Mouse (Mus musculus) bone marrow, adult 2 months (tissue): ENCODE results near the gene Vps50.

Experiments
- CTCF ChIP-seq: fragments of 200-500 bp; IDR thresholded peaks from 2 replicates; pipeline ENCODE4 v1.5.1; 2011; ENCODE audit warnings: low read length, control low read depth; ENCODE audit not compliant: control insufficient read depth, insufficient read depth
- POLR2A ChIP-seq: fragments of 200-500 bp; IDR thresholded peaks from 2 replicates; pipeline ENCODE4 v1.6.1; 2011; ENCODE audit warnings: low read depth, mild to moderate bottlenecking, control low read depth, low read length, borderline replicate concordance; ENCODE audit not compliant: control insufficient read depth

DNA sequence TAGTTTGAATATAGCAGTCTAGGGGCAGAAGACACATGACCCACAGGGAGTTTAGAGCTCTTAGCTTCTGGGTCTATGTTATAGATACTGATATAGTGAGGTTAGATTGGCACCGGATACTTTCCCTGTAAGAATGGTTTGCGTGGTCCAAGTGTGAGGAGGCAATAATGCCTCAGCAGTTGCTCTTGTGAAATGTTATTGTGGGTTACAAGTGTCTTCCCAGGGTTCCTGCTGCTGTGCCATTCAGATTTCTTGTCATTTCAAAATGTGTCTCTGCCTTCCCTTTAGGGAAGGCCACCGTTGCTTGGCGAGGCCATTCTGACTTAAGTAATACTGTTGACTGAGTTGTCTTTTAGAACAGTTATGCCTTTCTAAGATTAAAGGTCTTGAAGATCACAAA is 66.8 kb downstream of the Vps50 start:
- TF ChIP-seq CTCF, result no peak
- TF ChIP-seq POLR2A, result no peak
